9 mouse cellular contexts compared by ENCODE assay signal in genomic region chr3:64987665-64988064, GRCm38 (mm10).
A peak's percentile ranks its signal among the peaks of the same experiment; 100 is the strongest.
DNase-seq lines count a peak whose midpoint lies in the region; ATAC-seq and TF ChIP-seq lines count a peak whose summit lies in the region.
"Had no signal": no experiment of that assay in that cellular context is flagged by ENCODE, and none has a peak within 500 bp of the region (broad histone marks: within the 10 kb centered on the region; RNA-seq: fewer than 3 reads in every experiment).

No protein-coding gene starts in this region.

- peak; percentile 78 for TF ChIP-seq CTCF in hindbrain, postnatal 0 days (IDR thresholded peaks at IDR 0.05; ENCODE audit: low read depth)
- peak; percentile 67 for TF ChIP-seq CTCF in left cerebral cortex, adult 2 months (IDR thresholded peaks at IDR 0.05)

- H3K27me3 ChIP-seq in hindbrain, postnatal 0 days (ENCODE audit: insufficient read depth, low read length): no peaks in the 10 kb centered on the region
- no peaks in the 10 kb centered on the region for H3K27me3 ChIP-seq in hindbrain, embryonic 14.5 days (ENCODE audit: control insufficient read depth, insufficient read depth, low read length)
- H3K27me3 ChIP-seq: megakaryocyte, embryonic 14.5 days had no signal

- peak; percentile 35 for DNase-seq in hindbrain, postnatal 0 days (ENCODE audit: low spot score)
- DNase-seq in hindbrain, embryonic 14.5 days (ENCODE audit: low spot score): no peak
- peak; percentile 6 for DNase-seq in ES-CJ7 (ENCODE audit: low read depth, low spot score)
- peak; percentile 19 for DNase-seq in cerebellum, adult 11-12 months
- peak; percentile 22 to 26 for DNase-seq in left cerebral cortex, adult 2 months (ENCODE audit: extremely low spot score in 1 of 2, low spot score in 2 of 2)
- DNase-seq in B cell, adult 2 months: no peak
- DNase-seq in kidney, postnatal 36 days: no peak

- no peak overlapping the region for H3K27ac ChIP-seq in hindbrain, postnatal 0 days
- no peak overlapping the region for H3K27ac ChIP-seq in hindbrain, embryonic 14.5 days
- no peak overlapping the region for H3K27ac ChIP-seq in left cerebral cortex, adult 2 months

- H3K4me2 ChIP-seq in hindbrain, postnatal 0 days (ENCODE audit: low read depth, low read length): no peak overlapping the region
- no peak overlapping the region for H3K4me2 ChIP-seq in hindbrain, embryonic 14.5 days (replicated peaks)

- no peak overlapping the region for H3K4me3 ChIP-seq in hindbrain, postnatal 0 days (ENCODE audit: low read length)
- H3K4me3 ChIP-seq in hindbrain, embryonic 14.5 days (replicated peaks; ENCODE audit: low read length): no peak overlapping the region
- H3K4me3 ChIP-seq in left cerebral cortex, adult 2 months: no peak overlapping the region
- H3K4me3 ChIP-seq: megakaryocyte, embryonic 14.5 days had no signal

- H3K4me1 ChIP-seq in hindbrain, postnatal 0 days (ENCODE audit: insufficient read depth, low read length): no peaks in the 10 kb centered on the region
- H3K4me1 ChIP-seq in hindbrain, embryonic 14.5 days (replicated peaks; ENCODE audit: control insufficient read depth, insufficient read depth, low read length): no peaks in the 10 kb centered on the region
- H3K4me1 ChIP-seq: megakaryocyte, embryonic 14.5 days had no signal

- intact Hi-C loops in left cerebral cortex, adult 2 months (cut with DNase I): no loop called here

- peak; percentile 69; the same call in 1 of the 2 replicates for ATAC-seq in hindbrain, postnatal 0 days
- ATAC-seq in hindbrain, embryonic 14.5 days (ENCODE audit: low FRiP score): no peak
- no peak for ATAC-seq in activated CD4-positive, CD25-positive, alpha-beta regulatory T cell, adult 4 months

- H3K9me3 ChIP-seq in hindbrain, postnatal 0 days (ENCODE audit: low read length): no peaks in the 10 kb centered on the region
- no peaks in the 10 kb centered on the region for H3K9me3 ChIP-seq in hindbrain, embryonic 14.5 days (ENCODE audit: control insufficient read depth, low read length)
- H3K9me3 ChIP-seq: megakaryocyte, embryonic 14.5 days had no signal

- H3K9ac ChIP-seq in hindbrain, postnatal 0 days (replicated peaks; ENCODE audit: low read length): no peak overlapping the region
- H3K9ac ChIP-seq in hindbrain, embryonic 14.5 days: no peak overlapping the region

- no peaks in the 10 kb centered on the region for H3K36me3 ChIP-seq in hindbrain, postnatal 0 days (ENCODE audit: insufficient read depth, low read length)
- H3K36me3 ChIP-seq in hindbrain, embryonic 14.5 days (replicated peaks; ENCODE audit: control insufficient read depth, insufficient read depth): no peaks in the 10 kb centered on the region

- WGBS in hindbrain, postnatal 0 days: 75% methylated on average over 1 of the region's 1 CpGs
- WGBS in hindbrain, embryonic 14.5 days: 83% methylated on average over 1 of the region's 1 CpGs

Comparison
In these comparisons a context has a peak if more than half of its experiments do, and no peak if none do; other contexts are left out.
1. DNase-seq: peak in hindbrain, postnatal 0 days (single experiment), ES-CJ7 (single experiment), cerebellum, adult 11-12 months (single experiment) and left cerebral cortex, adult 2 months (2 of 2); none in hindbrain, embryonic 14.5 days (single experiment), B cell, adult 2 months (0 of 2) and kidney, postnatal 36 days (0 of 2).